Comparison of ENCODE assay signal across 22 mouse cellular contexts in the genomic region with DNA sequence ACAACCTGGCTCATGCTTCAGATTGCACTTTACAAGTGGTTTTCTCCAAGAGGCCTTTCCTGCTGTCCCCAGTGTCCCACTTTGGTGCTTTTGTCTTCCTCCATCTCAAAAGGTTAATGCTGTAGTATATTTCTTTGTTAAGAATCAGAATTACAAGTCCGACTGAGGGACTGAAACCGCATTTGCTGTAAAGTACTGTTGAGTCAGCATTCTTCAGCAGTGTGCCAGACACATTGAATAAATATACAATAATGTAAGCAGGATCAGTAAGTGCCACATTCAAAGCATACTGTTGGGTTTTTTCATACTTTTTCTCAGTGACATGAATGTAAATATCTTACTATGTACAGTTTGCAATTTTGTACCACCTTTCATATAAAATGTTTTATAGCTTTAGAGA.
A peak's percentile ranks its signal among the peaks of the same experiment; 100 is the strongest.
DNase-seq lines count a peak whose midpoint lies in the region; ATAC-seq and TF ChIP-seq lines count a peak whose summit lies in the region.
"Had no signal": no experiment of that assay in that cellular context is flagged by ENCODE, and none has a peak within 500 bp of the region (broad histone marks: within the 10 kb centered on the region; RNA-seq: fewer than 3 reads in every experiment).

No protein-coding gene starts in this region.

- H3K27me3 ChIP-seq in forebrain, embryonic 15.5 days: no peaks in the 10 kb centered on the region
- no peaks in the 10 kb centered on the region for H3K27me3 ChIP-seq in forebrain, embryonic 10.5 days (ENCODE audit: poor library complexity, severe bottlenecking)
- no peaks in the 10 kb centered on the region for H3K27me3 ChIP-seq in lung, embryonic 14.5 days (ENCODE audit: insufficient read depth, low read length)
- no peaks in the 10 kb centered on the region for H3K27me3 ChIP-seq in MEL (ENCODE audit: control insufficient read depth in 1 of 2, insufficient read depth in 2 of 2, low read length in 2 of 2)
- H3K27me3 ChIP-seq: embryonic facial prominence, embryonic 12.5 days; forebrain, embryonic 13.5 days; Patski had no signal

- H3K4me3 ChIP-seq in forebrain, embryonic 15.5 days: no peak overlapping the region
- no peak overlapping the region for H3K4me3 ChIP-seq in forebrain, embryonic 10.5 days
- no peak overlapping the region for H3K4me3 ChIP-seq in lung, embryonic 14.5 days (ENCODE audit: low read depth, low read length)
- H3K4me3 ChIP-seq in ES-E14 (ENCODE audit: insufficient read depth in 1 of 2, low read depth in 1 of 2, low read length in 2 of 2, poor library complexity in 1 of 2, severe bottlenecking in 1 of 2) (no peak overlapping the region), MEL (ENCODE audit: control insufficient read depth in 1 of 2, insufficient read depth in 1 of 2, low read depth in 2 of 2, low read length in 2 of 2) (no peak overlapping the region)
- H3K4me3 ChIP-seq: embryonic facial prominence, embryonic 10.5 days; embryonic facial prominence, embryonic 12.5 days; forebrain, embryonic 13.5 days had no signal

- no peaks in the 10 kb centered on the region for H3K79me2 ChIP-seq in MEL (ENCODE audit: control insufficient read depth, insufficient read depth, low read length, poor library complexity)

- TF ChIP-seq CTCF in lung, embryonic 14.5 days (IDR thresholded peaks at IDR 0.05; ENCODE audit: low read depth): no peak
- no peak for TF ChIP-seq CTCF in MEL (IDR thresholded peaks at IDR 0.05 in 2 of 3, conservative IDR thresholded peaks at IDR 0.05 in 1 of 3; ENCODE audit: control insufficient read depth in 1 of 3, insufficient read depth in 1 of 3, low read depth in 2 of 3, low read length in 3 of 3, poor library complexity in 1 of 3, severe bottlenecking in 1 of 3)

- peaks cover 8% of the 10 kb centered on the region for H3K4me1 ChIP-seq in forebrain, embryonic 15.5 days
- no peaks in the 10 kb centered on the region for H3K4me1 ChIP-seq in forebrain, embryonic 10.5 days
- no peaks in the 10 kb centered on the region for H3K4me1 ChIP-seq in lung, embryonic 14.5 days (ENCODE audit: insufficient read depth)
- no peaks in the 10 kb centered on the region for H3K4me1 ChIP-seq in ES-E14 (ENCODE audit: control insufficient read depth in 2 of 2, insufficient read depth in 2 of 2, low read length in 2 of 2, poor library complexity in 1 of 2)
- H3K4me1 ChIP-seq in MEL (ENCODE audit: control insufficient read depth in 1 of 2, insufficient read depth in 2 of 2, low read length in 2 of 2): no peaks in the 10 kb centered on the region
- H3K4me1 ChIP-seq: embryonic facial prominence, embryonic 10.5 days; embryonic facial prominence, embryonic 12.5 days had no signal

- no peak overlapping the region for H3K9ac ChIP-seq in forebrain, embryonic 15.5 days (replicated peaks)
- no peak overlapping the region for H3K9ac ChIP-seq in lung, embryonic 14.5 days
- no peak overlapping the region for H3K9ac ChIP-seq in ES-E14 (ENCODE audit: insufficient read depth, low read depth, low read length, poor library complexity, severe bottlenecking)
- H3K9ac ChIP-seq in MEL (ENCODE audit: control insufficient read depth, low read depth, low read length, poor library complexity, severe bottlenecking): no peak overlapping the region
- H3K9ac ChIP-seq: embryonic facial prominence, embryonic 12.5 days; forebrain, embryonic 13.5 days had no signal

- H3K4me2 ChIP-seq in forebrain, embryonic 15.5 days (replicated peaks): no peak overlapping the region
- H3K4me2 ChIP-seq in lung, embryonic 14.5 days: no peak overlapping the region
- H3K4me2 ChIP-seq: embryonic facial prominence, embryonic 12.5 days; forebrain, embryonic 13.5 days had no signal

- no peaks in the 10 kb centered on the region for H3K9me3 ChIP-seq in forebrain, embryonic 15.5 days
- H3K9me3 ChIP-seq in forebrain, embryonic 10.5 days: no peaks in the 10 kb centered on the region
- H3K9me3 ChIP-seq in lung, embryonic 14.5 days (ENCODE audit: low read depth, low read length): no peaks in the 10 kb centered on the region
- H3K9me3 ChIP-seq in ES-E14 (ENCODE audit: control insufficient read depth, insufficient read depth, low read depth, low read length): no peaks in the 10 kb centered on the region
- no peaks in the 10 kb centered on the region for H3K9me3 ChIP-seq in MEL (replicated peaks; ENCODE audit: insufficient read depth, low read length)
- H3K9me3 ChIP-seq: embryonic facial prominence, embryonic 10.5 days; embryonic facial prominence, embryonic 12.5 days; forebrain, embryonic 13.5 days; G1E had no signal

- no peak for DNase-seq in forebrain, embryonic 10.5 days (ENCODE audit: extremely low spot score, low spot score)
- DNase-seq in lung, embryonic 14.5 days: peak; percentile 3
- DNase-seq in lung, postnatal 36 days: no peak
- DNase-seq in ES-E14 (ENCODE audit: low read depth, low spot score) (no peak), MEL (ENCODE audit: low read depth, low spot score) (no peak)
- no peak for DNase-seq in cerebellum, adult 11 months
- DNase-seq in Muller cell, postnatal 12 days (ENCODE audit: inconsistent ontology term): no peak
- DNase-seq: adrenal gland, adult 8-10 months; adrenal gland, postnatal 14 days; adrenal gland, postnatal 36 days; cerebellum, adult 11-12 months; cerebellum, adult 2 months; cerebellum, adult 9-10 months; cerebellum, postnatal 10 days; cerebellum, postnatal 25 days had no signal

- no peak for TF ChIP-seq RAD21 in MEL (IDR thresholded peaks at IDR 0.05; ENCODE audit: low read depth, low read length)

- ATAC-seq in forebrain, embryonic 15.5 days (replicated peaks): 0 out of 2 replicates have a peak, but pooled peaks have one; percentile 32
- no peak for ATAC-seq in lung, embryonic 14.5 days (ENCODE audit: insufficient read depth)
- ATAC-seq: activated CD4-positive, CD25-positive, alpha-beta regulatory T cell, adult 4 months; Patski had no signal

- TF ChIP-seq POLR2A in MEL (IDR thresholded peaks at IDR 0.05; ENCODE audit: control insufficient read depth in 1 of 2, insufficient read depth in 1 of 2, low read depth in 1 of 2, low read length in 2 of 2, poor library complexity in 1 of 2): no peak

- peak overlapping the region; percentile 48 for H3K27ac ChIP-seq in forebrain, embryonic 15.5 days (replicated peaks)
- H3K27ac ChIP-seq in forebrain, embryonic 10.5 days: no peak overlapping the region
- H3K27ac ChIP-seq in lung, embryonic 14.5 days (ENCODE audit: low read depth): no peak overlapping the region
- H3K27ac ChIP-seq in ES-E14 (ENCODE audit: insufficient read depth, low read depth, low read length, poor library complexity, severe bottlenecking): no peak overlapping the region
- no peak overlapping the region for H3K27ac ChIP-seq in MEL (ENCODE audit: control insufficient read depth, low read depth, low read length)
- H3K27ac ChIP-seq: embryonic facial prominence, embryonic 10.5 days; embryonic facial prominence, embryonic 12.5 days; forebrain, embryonic 13.5 days had no signal

- 44% methylated on average over 2 of the region's 2 CpGs for WGBS in forebrain, embryonic 15.5 days
- WGBS in forebrain, embryonic 10.5 days: 91% methylated on average over 2 of the region's 2 CpGs
- 34% methylated on average over 2 of the region's 2 CpGs for WGBS in lung, embryonic 14.5 days

- H3K36me3 ChIP-seq in forebrain, embryonic 15.5 days: no peaks in the 10 kb centered on the region
- no peaks in the 10 kb centered on the region for H3K36me3 ChIP-seq in forebrain, embryonic 10.5 days (replicated peaks)
- no peaks in the 10 kb centered on the region for H3K36me3 ChIP-seq in lung, embryonic 14.5 days (ENCODE audit: insufficient read depth)
- no peaks in the 10 kb centered on the region for H3K36me3 ChIP-seq in ES-E14 (ENCODE audit: control insufficient read depth, insufficient read depth, low read length, poor library complexity, severe bottlenecking)
- H3K36me3 ChIP-seq in MEL (ENCODE audit: control insufficient read depth in 1 of 2, insufficient read depth in 2 of 2, low read length in 2 of 2): no peaks in the 10 kb centered on the region
- H3K36me3 ChIP-seq: embryonic facial prominence, embryonic 10.5 days; embryonic facial prominence, embryonic 12.5 days; G1E had no signal

- in situ Hi-C loops in ES-E14 (cut with MboI; ENCODE audit: low sequenced_read_pairs in 2 of 2, unreplicated experiment in 2 of 2): no loop called here

- no peak for TF ChIP-seq EP300 in MEL (IDR thresholded peaks at IDR 0.05; ENCODE audit: low read depth in 1 of 2, low read length in 2 of 2)

TF ChIP-seq in ES-E14, 5 proteins besides CTCF, POLR2A, EP300 and RAD21:
- TF ChIP-seq MAFK (IDR thresholded peaks at IDR 0.05; ENCODE audit: insufficient read depth, low read depth, low read length) (peak; percentile 61; the same call in 1 of the 2 replicates), CHD2 (IDR thresholded peaks at IDR 0.05; ENCODE audit: low read depth, low read length) (no peak), ZNF384 (IDR thresholded peaks at IDR 0.05; ENCODE audit: low read depth, low read length) (no peak), HCFC1 (IDR thresholded peaks at IDR 0.05; ENCODE audit: borderline replicate concordance, insufficient read depth, low read length) (no peak)

TF ChIP-seq in MEL, 35 proteins besides CTCF, POLR2A, EP300 and RAD21:
- TF ChIP-seq MAFK (IDR thresholded peaks at IDR 0.05; ENCODE audit: borderline replicate concordance, low read depth, low read length): peak; percentile 62; the same call in 1 of the 2 replicates
- TF ChIP-seq MEF2A (IDR thresholded peaks at IDR 0.05; ENCODE audit: extremely low read depth, insufficient replicate concordance, low read depth, low read length, poor library complexity, severe bottlenecking): no peak
